Mouse (Mus musculus): Measurements from ENCODE around the gene Ccdc107.

DNA sequence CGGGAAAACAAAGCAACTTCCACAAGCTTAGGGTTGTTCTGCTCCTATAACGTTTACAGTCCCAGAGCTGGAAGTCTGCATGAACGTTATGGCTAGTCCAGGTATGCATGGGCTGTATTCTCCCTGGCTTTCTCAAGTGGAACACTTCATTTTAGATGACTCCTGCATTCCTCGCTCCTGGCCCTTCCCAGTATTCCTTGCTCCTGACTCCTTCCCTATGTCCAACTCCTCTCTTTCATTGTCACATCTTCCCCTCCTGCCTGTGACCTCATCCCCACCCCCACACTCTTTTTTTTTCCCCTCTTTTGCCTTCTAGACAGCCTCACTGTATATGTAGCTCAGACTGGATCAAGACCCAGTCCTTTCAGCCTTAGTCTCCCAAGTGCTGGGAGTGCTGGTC lies 21.1 kb downstream of the Ccdc107 start:
- TF ChIP-seq CTCF (IDR thresholded peaks at IDR 0.05; ENCODE audit: insufficient read depth, low read length) (no peak), POLR2A (IDR thresholded peaks at IDR 0.05; ENCODE audit: borderline replicate concordance, extremely low read depth, low read depth, low read length) (no peak)

Data from lung, adult 2 months (tissue).